Mouse (Mus musculus) right cerebral cortex, adult 18-20 months (tissue): ENCODE data around the gene Gm20388.

Source experiments
- DNase-seq: peaks from one replicate; pipeline ENCODE4 v3.0.0; 2022; ENCODE audit warnings: mixed read lengths

The Gm20388 gene

DNA sequence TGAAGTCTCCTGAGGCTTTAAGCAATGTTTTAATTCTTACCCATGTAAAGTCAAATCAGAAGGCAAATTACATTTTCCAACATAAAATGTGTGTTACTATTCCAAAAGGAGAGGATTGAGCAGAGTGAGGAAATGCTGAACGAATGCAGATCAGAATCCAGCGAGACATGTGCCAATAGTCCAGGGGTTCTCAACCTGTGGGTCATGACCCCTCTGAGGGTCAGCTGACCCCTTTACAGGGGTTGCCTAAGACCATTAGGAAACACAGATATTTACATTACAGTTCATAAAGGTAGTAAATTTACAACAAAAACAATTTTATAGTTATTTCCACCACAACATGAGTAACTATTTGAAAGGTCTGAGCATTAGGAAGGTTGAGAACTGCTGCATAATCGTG lies 2480.1 kb downstream of the Gm20388 start:
- no peak for DNase-seq

DNA sequence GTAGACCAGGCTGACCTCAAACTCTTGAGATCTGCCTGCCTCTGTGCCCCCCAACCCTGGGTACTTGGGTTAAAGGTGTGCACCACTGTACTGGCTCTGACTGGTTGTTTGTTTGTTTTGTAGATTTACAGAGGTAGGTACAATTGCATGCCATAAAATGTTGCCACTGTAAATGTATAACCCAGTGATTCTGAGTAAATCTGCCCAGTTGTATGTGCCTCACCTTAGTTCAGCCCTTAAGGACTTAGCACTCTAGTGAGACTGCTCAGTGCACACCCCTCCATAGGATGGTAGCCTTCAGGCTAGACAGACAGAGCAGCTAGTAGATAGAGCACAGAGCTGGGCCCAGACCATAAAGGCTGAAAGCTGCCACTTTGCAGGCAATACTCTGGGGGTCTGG lies 2483.1 kb downstream of the Gm20388 start:
- DNase-seq, result no peak

DNA sequence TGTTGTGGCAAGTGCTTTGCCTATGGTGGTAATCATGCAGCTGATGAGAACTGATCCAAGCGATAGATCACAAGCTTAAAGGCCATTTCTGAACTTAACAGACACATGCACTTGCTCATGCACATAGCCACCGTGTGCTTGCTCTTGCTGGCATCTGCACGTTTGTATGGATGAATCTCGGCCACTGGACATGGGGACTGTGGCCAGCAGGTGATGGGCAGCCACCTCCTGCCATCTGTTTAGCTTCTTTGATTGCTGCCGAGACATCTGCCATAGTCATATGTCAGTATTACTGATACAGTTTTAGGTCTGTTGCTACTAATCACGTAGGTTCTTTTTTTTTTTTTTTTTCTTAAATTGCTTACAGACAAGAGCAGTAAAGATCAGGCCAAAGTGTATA lies 2484.7 kb downstream of the Gm20388 start:
- DNase-seq, result no peak

- no peak for DNase-seq
These were observed 2487.5 kb downstream of the Gm20388 start for GRCm38 (mm10) chr8:122398186-122398585.

DNA sequence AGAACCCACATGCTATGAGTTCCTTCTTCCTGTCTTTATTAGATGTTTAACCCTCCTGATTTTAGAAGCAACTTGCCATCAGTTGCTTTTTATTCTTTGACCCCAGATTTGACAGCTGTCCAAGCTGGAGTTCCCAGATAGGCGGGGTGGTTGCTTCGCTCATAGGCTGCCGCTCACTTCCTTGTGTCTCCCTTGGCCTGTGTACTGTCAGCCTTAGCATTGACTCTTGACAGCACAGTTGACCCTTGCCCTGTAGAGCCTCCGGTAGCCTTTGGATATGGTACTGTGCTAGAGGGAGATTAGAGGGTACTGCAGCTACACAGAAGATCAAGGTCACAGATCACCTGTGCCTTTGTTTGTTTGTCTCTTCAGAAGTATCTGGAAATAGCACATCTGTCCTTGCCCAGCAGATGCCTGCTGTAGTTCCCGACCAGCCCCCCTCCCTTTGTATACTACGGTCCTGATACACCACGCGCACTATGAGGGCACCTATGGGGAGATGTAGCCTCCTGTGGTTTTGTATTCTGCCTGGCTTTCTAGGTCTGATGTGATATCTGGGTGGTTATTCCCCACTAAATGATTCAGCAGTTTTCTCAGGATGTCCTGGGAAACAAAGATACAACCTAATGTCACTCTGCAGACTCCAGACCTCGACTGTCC lies 2494.6 kb downstream of the Gm20388 start:
- no peak for DNase-seq

GRCm38 (mm10) chr8:122407678-122408077 lies 2497.0 kb downstream of the Gm20388 start:
- DNase-seq, result no peak

- DNase-seq, result no peak
These were observed 2503.7 kb downstream of the Gm20388 start for GRCm38 (mm10) chr8:122414311-122414710.

DNA sequence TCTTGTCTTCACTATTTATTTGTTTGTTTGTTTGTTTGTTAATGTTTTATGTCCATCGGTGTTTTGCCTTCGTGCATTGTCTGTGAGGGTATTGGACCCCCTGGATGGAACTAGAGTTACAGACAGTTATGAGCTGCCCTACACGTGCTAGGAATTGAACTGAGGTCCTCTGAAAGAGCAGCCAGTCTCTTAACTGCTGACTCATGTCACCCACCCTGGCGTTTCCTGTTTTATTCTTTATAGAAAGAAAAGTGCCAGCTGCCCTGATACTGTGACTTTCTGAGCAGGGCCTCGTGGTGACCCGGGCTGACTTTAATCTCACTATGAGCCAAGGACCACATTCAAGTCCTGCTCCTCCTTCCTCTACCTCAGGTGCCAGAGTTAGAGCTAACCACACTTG lies 2504.9 kb downstream of the Gm20388 start:
- no peak for DNase-seq

DNA sequence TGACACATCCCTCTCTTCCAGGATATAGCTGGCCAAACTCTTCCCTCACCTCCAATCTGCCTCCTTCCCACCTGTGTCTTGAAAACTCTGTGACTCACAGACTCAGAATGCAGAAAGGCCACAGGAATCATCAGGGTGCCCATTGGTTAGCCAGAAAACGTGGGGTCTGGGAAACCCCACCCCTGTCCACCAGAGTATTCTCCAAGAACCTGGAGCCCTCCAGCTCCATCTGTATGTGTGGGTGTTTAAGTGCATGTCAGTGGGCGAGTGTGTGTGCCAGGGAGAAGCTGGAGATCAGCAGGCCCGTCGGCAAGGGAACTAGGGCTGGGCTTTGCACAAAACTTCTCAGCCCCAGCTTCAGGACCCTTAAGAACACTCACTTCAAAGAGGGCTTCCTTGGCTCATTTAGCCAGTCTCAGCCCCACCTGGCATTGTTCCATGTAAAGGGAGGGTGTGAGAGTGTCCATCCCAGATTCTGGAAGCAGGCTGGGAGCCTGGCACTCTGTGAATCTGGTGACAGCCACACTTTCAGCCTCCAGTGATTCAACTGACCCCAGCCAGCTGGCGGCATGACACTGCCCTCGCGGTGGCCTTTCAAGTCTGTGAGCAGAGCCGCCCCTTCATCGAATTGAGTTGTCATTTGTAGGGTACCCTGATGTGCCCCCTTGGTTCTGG lies 2509.4 kb downstream of the Gm20388 start:
- peak; percentile 66 for DNase-seq

- DNase-seq, result no peak
These were observed 2510.9 kb downstream of the Gm20388 start, which contains the start of gene Il17c for GRCm38 (mm10) chr8:122421376-122422070. TSS of gene Il17c (plus strand) at chr8:122422020.

DNA sequence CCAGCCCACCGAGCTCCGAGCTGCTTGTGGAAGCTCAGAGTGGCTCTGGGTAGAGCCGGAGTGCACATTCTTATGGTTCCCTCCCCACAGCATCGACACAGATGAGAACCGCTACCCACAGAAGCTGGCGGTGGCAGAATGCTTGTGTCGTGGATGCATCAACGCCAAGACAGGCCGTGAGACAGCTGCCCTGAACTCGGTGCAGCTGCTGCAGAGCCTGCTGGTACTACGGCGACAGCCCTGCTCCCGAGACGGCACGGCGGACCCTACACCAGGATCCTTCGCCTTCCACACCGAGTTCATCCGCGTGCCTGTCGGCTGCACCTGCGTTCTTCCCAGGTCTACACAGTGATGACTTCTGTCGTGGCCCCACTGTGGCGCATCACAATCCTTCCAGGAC lies 2512.6 kb downstream of the Gm20388 start:
- no peak for DNase-seq

- no peak for DNase-seq
These were observed 2513.0 kb downstream of the Gm20388 start for GRCm38 (mm10) chr8:122423659-122424058.

GRCm38 (mm10) chr8:122426145-122426544 lies 2515.5 kb downstream of the Gm20388 start:
- no peak for DNase-seq

- no peak for DNase-seq
These were observed 2517.0 kb downstream of the Gm20388 start for GRCm38 (mm10) chr8:122427607-122428006.

- DNase-seq, result no peak
These were observed 2517.5 kb downstream of the Gm20388 start for GRCm38 (mm10) chr8:122428163-122428562.

DNA sequence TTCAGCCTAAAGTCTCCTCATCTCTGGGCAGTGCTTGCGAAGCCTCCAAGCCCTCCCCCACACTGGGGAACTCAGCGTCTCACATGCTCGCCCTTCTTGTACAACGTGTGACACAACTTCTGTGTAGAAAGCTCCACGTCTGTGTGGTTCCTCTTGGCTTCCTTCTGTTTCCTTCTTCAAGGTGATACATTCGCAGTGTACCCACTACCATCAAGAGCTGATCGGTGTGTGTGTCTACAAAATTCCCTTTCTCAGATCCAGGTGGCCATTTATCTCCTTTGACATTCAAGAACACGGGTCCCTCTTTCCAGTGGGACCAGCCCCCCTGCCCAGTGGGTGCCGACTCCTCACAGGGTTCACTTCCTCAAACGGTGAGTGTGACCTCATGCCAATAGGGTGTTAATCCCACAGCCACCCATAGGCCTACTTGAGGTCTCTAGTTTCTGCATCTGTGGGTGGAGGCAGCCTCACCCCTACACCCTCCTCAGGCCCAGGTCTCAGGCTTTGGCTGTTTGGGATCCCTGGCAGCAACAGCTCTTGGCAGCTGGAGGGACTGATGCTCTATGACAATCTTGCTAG lies 2519.5 kb downstream of the Gm20388 start:
- DNase-seq, result peak; percentile 33

DNA sequence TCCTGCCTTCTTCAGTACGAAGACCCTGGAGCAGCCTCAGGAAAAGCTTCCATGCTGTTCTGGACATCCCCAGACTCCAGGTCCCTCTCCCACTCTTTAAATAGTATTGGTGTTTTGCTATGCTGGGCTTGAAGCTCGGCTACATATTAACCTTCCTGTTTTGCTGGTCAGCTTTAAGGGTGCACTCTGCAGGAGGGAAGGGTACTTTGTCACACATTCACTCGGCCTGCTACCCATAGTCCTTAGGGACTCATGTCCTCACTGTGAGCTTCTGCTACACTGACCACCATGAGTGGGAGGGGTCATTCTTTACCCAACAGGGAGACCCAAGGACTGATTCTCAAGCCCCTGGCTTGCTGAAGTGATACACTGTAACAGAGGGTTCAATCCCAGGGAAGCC lies 2520.0 kb downstream of the Gm20388 start:
- no peak for DNase-seq

DNA sequence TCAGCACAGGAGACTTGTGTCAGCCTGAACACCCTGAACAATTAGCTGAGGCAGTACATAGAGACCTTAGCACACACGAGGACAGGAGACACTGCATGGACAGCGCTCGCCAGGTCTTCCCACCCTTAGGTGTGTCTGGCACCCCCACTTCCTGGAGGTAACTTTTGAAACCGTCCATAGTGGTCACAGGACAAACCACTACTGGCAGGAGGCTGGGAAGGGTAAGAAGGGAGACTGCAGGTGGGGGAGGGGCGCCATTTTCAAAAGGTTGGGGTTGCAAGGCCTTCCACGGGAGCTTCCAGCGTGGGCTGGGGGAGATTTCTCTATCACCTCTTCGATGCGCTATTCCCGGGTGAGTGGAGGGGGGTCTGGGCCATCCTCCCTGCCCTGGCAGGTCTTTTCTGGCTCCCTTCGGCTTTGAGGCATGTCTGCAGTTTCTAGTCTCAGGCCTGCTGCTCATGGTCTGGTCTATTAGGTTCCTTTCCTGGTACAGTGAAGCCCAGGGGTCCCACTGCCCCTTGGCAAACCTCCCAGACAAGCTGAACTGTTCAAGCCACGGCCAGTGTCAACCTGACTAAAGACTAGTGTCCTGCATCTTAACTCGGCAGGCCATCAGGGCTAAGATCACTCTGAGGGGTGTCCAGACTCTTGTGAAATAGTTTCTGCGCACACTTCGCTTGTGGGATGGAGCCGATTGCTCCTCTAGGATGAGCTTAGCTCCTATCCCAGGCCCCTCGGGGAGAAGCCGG lies 2521.2 kb downstream of the Gm20388 start:
- DNase-seq, result no peak

GRCm38 (mm10) chr8:122432443-122433268 lies 2522.0 kb downstream of the Gm20388 start, which contains the start of gene Cyba:
TSS of gene Cyba (minus strand) at chr8:122432930.
- no peak for DNase-seq

DNA sequence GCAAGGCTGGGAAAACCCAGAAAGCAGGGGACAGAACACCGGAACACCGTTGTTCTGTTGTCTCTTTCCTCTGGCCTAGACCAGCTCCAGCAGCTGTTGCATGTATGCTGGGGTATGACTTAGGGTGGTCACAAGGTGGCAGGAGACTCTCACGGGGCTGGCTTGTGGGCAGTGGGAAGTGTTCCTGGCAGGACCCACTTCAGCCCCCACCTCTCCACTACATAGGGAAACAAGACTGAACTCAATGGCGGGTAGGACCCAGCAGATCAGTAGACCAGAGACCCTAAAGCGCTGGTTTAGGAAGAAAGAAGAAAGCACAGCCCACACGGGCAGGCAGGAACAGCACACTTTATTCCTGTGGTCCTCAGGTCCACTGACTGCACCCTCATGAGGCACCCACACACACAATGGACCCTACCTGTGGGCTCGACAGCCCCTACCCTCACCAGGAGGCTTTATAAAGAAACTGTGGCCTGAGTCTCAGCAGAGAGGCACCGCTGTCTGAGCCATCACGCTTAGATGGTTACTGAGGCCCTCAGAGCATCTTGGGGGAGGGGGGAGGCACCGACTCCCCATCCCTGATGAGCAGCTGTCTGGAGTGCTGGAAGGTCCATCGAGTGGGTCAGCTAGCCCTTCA lies 2522.7 kb downstream of the Gm20388 start:
- DNase-seq, result no peak

DNA sequence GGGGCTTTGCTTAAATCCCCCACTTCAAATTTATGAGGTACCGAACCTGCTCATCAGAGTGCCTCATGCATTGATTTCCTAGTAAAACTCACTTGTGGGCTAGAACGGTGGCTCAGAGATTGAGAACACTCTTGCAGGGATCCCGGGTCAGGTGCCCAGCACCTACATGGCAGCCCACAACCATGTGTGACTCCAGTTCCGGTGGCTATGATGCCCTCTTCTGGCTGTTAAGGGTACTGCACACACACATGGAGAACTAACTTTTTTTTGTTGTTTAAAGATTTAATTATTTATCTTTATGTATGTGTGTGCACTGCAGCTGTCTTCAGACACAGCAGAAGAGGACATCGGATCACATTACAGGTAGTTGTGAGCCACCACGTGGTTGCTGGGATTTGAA lies 2524.7 kb downstream of the Gm20388 start:
- DNase-seq, result no peak
